Mouse (Mus musculus): ENCODE data around the gene Mchr1.

GRCm38 (mm10) chr15:81221446-81221845 lies 13.9 kb upstream of the Mchr1 start:
- no peak for TF ChIP-seq CTCF (IDR thresholded peaks at IDR 0.05; ENCODE audit: borderline replicate concordance, extremely low read depth, insufficient read depth, insufficient read length)
- TF ChIP-seq POLR2A (IDR thresholded peaks at IDR 0.05; ENCODE audit: borderline replicate concordance, extremely low read depth, insufficient read depth, insufficient read length, poor library complexity, severe bottlenecking), result no peak

Measured in brain, embryonic 14.5 days (tissue).